Mouse (Mus musculus) fibroblast of lung, adult 2 months (primary cell): ENCODE measurements around the gene Gpr158.

Experiments
- DNase-seq: peaks from one replicate; pipeline ENCODE4 v3.0.0-alpha.2; 2011; ENCODE audit warnings: low read depth

The Gpr158 gene

DNA sequence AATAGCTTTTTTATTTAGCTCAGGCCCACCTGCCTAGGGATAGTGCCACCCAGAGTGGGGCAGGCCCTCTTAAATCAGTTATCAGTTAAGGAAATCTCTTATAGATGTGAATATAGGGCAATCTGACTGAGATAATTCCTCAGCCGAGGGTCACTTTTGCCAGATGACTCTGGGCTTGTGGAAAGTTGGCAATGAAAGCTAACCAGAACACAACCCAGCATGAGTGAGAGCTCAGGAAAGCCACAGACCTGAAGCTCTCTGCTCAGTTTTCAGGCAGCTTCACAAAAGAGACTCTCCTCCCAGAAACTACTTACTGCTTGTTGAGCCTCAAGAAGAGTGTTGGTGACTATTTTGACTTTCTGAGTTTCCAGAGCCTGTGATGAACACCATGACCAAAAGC, 264.8 kb downstream of the Gpr158 start:
- no peak for DNase-seq

DNA sequence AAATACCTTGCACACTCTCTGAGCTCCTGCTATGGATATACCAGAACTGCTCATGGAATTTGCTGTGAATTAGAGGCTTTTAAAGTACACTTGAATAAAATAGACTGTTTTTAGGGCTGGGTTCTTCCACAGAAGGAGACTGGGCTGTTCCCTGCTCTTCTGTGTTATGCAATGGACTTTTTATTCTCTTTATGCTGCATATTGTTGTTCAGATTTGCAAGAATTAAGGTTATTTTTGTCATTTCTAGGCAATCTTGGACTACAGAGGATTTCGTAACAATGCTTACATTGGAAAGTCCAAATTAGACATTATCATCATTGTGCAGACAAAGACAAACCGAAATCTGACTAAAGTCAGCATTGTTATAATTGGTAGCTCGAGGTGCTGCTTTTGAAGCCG, 298.4 kb downstream of the Gpr158 start:
- no peak for DNase-seq

DNA sequence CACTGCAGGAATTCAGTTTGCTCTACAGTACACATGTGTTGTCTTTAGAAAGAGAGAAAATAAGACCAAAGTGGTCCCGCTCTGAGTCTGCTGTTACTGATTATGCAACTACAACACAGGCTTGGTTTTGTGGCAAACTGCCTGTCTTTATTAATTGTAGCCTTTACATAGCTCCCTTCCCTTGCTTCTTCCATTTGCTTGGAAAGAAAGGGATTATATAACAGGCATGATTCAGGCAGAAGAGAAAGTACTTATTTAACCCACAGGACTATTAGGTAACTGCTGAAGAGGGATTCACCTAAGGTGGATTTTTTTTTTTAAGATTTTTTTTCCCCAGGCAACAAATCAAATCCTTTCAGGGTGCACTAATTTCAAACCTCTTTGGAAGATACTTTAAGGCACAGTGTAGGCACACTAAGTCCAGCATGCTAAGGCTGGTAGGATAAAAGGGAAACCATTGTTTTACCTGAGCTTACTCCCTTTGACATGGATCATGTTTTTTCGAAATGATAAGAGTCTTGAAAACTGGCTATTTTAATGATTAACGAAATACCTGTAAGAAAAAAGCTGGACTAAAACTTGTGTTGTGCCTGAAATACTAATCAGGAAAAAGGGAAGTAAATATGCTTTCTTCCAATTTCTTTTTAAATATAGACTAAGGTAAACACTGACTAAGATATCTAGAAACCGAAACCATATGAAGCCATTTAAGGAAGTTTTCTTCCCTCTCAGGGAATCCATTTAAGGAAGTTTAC, 308.9 kb downstream of the Gpr158 start:
- no peak for DNase-seq

DNA sequence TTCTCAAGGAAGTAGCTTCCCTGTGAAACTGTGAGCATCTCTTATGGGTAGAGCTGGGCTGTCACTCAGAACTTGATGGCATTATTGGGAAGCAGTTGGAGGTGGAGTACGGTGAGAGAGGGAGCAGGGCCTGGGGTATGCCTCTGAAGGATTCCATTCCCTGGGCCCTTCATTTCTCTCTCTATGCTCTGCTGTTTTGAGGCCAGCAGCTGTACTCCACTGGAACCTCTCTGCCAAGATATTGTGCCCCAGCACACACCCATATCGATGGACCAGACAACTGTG, 309.4 kb downstream of the Gpr158 start:
- DNase-seq = no peak

DNA sequence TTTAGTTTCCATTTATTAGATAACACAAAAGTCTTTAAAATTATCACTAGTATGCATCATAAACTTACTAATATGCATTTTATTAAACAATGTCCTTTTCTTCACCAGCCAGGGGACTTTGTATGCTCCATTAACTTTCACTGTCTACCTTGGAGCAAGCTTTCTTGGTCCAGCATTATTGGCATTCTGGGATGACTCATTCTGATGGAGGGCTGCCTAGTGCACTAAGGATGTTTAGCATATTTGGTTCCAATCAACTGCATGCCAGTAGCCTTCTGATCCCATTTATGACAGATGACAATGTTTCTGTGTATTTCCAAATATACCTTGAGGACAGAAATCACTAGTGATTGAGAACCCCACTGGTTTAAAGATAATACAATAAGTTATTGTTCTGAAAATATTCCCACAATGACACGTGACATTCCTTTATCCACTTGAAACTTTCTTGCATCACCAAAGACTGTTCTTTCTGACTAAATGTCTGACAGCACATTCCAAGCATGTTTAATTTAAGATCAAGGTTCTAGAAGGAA, 313.5 kb downstream of the Gpr158 start:
- no peak for DNase-seq

DNA sequence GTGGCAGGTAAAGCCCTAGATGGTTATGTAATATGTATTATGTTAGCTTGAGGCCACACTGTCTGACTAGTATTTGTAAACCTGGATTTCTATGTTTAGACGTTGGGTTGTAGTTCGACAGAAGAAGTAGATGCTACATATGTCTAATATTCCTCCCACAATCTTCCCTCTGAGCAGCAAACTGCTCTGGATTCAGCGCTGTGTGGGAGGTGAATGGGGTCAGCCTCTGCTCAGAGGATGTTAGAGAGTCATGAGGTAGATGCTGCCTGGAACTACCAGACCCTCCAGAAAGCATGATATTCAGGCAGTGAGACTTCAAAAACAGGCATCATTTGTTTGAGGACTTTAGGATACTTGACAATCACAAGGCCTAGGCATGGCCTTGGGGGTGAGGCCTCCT, 317.4 kb downstream of the Gpr158 start:
- DNase-seq = no peak

DNA sequence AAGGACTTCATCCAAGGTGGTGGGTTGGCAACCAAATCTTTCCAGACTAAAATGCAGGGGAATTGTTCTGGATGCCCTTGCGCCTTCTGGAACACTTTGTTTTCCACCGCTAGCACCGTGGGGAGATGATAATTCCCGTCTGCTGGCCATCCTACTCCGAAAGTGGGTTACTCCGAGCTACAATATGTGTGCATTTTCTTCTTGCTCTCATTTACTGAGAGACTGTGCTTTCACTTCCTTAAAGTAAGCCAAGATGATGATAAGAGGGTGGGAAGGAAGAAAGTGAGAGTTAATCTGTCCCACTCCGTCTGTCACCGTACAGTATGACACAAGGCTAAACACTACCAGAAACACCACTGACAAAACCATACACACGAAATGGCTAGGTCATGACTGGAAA, 325.8 kb downstream of the Gpr158 start:
- no peak for DNase-seq

DNA sequence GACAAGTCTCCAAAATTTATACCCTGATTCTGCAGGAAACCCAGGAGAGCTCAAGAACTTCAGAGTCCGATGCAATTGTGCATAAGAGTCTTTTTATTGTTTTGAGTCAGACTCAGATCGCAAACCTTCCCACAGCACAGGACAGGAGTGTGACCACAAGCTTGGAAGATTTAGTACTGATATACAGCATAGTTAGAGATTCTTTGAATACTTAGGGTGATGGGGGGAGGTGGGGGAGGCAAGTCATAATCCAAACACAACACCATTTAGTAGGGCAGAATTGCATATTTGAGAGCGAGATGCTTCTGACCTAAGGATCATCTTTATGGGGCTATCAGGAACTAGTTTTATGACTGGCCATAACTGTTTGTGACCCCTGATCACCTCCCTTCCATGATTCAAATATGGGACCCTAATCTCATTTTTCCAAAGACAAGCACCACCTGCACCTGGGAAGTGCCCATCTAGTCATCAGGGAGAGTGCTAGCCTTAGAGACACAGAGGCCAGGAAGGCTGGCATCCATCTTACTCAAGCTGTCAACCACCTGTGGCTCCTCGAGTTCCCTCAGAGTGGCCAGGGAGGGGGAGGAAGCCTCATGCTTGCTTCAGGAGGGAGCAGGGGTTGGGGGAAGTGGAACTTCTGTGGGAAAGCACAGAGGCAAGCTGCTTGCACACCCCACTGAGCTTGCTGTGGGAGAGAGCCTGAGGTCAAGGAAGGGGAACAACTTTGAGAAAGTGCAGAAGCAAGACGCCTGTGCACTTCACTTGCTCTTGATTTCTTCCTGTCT, 326.7 kb downstream of the Gpr158 start:
- no peak for DNase-seq

DNA sequence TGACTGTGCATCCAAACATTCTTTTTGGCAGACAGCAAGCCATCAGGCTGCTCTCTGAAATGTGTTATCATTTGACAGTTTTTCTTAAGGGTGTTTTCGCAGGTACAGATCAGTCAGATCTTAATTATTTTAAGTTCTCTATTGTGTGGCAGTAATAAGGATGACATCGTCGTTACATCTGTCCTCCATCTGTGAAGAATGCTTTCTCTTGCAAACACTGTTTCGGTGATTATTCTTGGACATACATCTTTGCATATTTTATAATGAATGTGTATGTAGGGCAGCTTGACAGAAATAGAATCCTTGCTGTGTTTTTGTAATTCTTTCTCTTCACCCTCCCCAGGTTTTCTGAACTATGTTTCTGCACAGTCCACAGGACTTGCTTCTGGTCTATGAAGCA, 360.7 kb downstream of the Gpr158 start:
- no peak for DNase-seq

DNA sequence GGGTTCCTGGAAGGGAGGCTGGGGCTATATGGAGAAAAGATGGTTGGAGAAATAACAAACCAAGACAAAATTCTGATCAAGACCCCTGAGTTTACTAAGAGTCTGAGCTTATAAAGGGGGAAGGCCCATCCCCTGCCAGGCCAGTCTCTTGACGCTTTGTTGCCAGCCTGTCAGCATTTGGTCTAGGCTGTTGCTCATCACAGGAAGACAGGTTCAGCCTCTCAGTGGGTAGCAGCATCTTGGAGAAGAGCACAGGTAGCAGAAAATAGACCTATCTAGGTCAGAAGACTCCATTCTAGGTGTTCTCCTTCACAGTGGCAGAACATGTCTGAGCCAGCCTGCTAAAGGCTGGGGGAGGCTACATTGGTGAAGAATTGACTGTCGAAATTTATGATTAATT, 416.4 kb downstream of the Gpr158 start:
- no peak for DNase-seq

DNA sequence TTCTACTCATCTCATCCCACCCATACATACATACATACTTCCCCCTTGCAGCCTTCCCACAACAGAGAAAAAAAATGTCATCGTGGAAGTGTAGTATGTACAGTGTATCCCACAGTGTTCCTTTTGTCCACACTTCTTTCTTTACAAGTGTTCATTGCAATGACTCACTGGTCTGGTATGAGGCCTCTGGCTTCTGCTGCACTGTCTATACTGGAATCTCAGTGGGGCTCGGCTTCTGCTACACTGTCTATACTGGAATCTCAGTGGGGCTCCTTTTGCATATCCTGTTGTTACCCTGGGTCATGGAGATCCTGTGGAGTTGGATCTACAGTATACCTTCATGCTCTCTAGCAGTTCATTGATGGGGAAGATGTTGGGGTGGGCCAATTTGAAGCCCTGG, 425.8 kb downstream of the Gpr158 start:
- no peak for DNase-seq

DNA sequence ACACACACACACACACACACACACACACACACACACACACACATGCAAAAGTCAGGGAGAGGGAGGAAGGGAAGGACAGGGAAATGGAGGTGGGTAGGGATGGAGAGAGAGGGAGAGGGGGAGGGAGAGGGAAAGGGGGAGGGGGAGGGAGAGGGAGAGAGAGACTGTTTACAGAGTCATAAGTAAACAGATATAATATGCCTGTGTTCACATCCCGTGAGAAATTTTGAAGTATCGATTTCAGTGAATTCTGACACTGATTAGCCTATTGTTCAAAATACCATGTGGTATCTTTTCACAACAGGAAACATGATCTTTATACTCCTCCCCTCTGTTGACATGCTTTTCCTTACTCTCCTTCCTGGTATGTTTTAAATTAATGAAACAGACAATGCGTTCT, 432.3 kb downstream of the Gpr158 start:
- no peak for DNase-seq

DNA sequence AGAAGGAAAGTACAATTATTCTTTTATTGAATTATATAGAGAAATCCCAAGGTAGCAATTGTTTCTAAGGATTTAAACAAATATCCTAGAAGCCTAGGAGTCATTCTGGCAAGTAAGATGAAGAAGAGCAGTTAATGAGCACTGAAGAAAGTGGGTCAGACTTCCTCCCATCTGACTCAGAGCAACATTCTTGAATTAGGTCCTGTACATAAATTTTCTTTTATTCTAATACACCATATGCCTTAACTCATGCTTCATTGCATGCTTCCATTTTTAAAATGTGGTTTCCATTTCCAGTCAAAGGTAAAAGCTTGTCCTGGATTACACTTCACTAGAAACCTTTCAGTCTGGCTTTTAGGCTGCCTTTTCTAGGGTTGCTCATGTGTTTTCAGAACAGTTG, 432.7 kb downstream of the Gpr158 start:
- DNase-seq = no peak

DNA sequence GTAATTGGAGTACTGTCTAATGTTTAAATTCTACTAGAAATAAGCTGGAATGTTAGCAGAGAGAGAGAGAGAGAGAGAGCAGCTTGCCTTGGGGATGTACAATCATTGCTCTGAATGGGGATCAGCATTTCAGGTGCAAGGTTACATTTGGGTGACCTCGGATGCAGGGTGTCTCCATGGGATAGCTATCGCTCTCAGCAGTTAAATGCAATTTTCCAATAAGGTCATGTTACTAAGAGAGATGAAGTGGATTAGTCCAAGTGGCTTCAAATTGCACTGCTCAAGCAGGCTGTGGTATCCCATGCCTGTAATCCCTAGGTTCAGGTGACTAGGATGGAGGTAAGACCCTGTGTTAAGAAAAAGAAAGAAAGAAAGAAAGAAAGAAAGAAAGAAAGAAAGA, 441.2 kb downstream of the Gpr158 start:
- no peak for DNase-seq

DNA sequence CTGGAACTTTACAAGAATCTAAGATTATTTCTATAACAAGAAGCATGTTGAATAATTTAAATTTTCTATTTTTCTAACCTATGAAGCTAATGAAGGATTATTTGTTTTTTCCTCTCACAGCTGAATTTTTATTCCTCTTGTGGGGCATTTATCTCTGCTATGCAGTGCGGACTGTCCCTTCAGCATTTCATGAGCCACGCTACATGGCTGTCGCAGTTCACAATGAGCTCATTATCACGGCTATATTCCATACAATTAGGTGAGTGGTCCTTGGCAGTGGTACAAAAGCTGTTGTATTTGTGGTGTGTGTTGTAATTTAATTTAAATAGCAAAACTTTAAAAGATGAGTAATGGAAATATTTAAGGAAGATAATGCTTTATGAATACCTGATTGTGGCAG, 443.1 kb downstream of the Gpr158 start:
- DNase-seq = no peak

DNA sequence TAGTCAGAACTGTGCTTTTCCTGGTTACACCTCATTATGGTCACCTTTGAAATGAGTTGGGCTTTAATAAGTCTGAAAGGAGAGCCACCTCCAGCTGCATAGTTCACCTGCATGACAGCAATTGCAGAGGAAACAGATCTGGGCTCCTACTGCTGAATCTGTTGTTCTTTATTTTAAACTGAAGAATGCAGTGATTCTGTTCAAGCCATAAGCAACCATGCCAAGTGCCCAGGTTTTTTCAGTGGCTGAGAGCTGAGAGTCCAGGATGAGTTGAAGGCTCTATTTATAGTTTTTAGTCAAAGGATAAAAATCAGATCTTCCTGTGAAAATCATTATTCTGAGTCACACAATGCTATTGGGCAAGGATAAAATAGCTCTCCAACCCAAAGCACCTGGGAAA, 496.7 kb downstream of the Gpr158 start:
- no peak for DNase-seq
